Mouse (Mus musculus) cerebellum, postnatal 14 days (tissue): ENCODE data around the gene Apba2.

Experiments used
- DNase-seq, 2 experiments: peaks; one replicate each; pipeline ENCODE4 v3.0.0; 2021; ENCODE audit warnings: mixed read lengths in 2 of 2

Gene Apba2

DNA sequence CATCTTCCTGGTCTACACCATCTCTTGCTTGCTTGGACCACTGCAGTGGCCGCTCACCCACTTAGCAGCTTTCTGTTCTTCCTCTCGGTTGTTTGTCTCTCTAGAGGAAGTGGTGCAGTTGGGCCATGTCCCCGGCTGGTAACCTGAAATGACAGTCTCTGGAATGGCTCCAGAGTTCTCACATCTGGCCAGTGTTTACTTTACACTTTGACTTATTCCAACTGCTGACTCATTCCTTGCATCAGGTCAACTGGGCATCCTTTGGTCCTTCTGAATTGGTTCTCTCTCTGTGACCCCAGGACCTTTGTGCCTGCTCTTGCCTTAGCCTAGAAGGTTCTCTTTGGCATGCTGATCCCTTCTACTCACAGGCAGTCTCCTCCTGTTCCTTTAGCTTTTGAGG lies 227.3 kb downstream of the Apba2 start:
- DNase-seq = no peak

- DNase-seq = peak; percentile 92 to 95
Observed at GRCm38 (mm10) chr7:64729785-64730184, 228.3 kb downstream of the Apba2 start.

DNA sequence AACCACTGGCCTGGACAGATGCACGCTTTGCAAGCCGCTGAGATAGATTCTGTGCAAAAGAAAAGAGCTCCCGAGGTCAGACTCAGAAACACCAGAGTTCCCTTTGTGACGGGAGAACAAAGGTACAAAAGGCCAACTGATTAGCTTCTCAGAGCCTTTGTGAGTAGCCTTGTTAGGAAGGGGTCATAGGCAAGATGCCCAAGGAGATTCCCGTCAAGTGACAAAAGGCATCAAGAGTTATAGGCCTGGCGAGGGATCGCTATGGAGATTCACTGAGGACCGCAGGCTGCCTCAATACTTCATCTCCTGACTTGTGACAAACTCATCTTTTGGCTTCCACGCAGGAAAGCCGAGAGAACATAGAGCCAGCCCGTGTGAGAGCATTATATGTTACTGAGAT lies 237.6 kb downstream of the Apba2 start:
- DNase-seq = no peak

- DNase-seq = peak; percentile 93 to 97
Observed at GRCm38 (mm10) chr7:64741333-64742307, 240.1 kb downstream of the Apba2 start.

GRCm38 (mm10) chr7:64743610-64744009 lies 242.1 kb downstream of the Apba2 start:
- DNase-seq = no peak

DNA sequence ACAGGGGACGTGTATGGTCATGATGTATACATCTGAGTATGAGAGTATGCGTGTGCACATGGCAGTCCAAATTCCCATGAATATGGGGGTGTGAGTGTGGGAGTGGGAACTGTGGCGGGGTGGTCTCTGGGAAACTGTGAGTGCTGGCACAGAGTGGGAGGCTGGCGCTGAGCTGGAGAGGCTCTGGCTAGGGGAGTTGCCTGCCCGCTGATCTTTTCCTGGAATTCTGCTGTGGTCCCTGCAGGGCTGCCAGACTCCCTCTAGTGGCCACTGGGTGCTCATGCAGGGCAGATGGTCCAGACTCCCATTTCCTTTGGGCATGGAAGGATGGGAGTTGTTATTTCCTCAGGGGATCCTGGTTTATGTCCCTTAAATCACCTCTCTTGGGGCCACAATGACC lies 250.0 kb downstream of the Apba2 start:
- DNase-seq = peak; percentile 77 to 81

DNA sequence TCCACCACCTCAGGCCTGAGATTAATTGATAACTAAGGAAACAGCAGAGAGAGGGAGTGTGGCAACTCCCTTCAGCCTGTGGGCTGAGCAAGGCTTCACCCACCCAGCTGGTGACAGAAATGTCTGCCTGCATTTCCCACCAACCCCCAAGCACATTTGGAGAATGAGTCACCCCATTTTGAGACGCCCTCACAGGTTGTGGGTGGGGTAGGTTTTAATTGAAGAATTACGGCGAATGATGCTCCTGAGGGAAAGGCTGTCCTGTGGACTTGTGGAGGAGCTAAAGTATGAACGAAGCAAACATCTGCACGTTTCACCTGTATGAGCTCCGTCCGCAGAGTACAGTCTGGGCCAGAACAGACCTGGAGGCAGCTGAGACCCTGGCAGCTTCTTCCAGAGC lies 250.6 kb downstream of the Apba2 start:
- DNase-seq = no peak

- DNase-seq = no peak
Observed at GRCm38 (mm10) chr7:64753678-64754077, 252.2 kb downstream of the Apba2 start.

DNA sequence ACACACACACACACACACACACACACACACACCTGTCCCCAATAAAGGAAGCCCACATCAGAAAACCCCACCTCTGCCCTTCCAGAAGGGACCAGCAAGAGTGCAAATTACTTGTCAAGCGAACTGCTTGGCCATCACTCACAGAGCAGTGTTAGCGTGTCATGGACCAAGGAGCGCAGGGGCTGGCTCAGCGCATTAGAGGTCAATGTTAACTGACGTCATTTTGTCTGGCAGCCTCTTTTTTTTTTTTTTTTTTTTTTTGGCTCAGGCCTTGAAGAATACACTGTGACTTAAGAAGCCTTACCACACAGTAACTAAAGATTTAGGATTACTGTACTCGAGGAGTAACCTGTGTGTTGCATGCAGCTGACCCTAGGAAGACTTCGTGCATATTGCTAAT lies 252.7 kb downstream of the Apba2 start:
- DNase-seq = no peak

DNA sequence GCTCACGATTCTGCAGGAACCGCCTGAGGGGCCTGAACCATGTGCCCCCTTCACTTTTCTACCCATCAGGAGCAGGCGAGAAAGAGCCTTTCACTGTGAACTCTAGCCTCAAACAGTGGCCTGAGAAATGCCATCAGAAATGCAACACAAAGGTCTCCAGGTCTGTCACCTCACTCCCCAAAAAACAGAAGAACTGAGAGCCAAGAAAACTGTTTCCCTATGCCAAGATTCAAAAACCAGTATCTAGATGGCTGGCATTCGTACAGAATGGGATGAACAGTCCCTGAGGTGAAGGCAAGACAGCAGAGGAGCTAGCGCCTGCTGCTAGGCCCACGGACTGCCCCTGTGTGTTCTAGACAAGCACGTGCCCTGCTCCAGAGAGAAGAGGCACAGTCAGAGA lies 253.6 kb downstream of the Apba2 start:
- DNase-seq = no peak

- DNase-seq = no peak
Observed at GRCm38 (mm10) chr7:64765595-64765994, 264.1 kb downstream of the Apba2 start.

- DNase-seq = no peak
Observed at GRCm38 (mm10) chr7:64769768-64770167, 268.3 kb downstream of the Apba2 start.

GRCm38 (mm10) chr7:64770779-64771390 lies 269.4 kb downstream of the Apba2 start:
- no peak for DNase-seq

DNA sequence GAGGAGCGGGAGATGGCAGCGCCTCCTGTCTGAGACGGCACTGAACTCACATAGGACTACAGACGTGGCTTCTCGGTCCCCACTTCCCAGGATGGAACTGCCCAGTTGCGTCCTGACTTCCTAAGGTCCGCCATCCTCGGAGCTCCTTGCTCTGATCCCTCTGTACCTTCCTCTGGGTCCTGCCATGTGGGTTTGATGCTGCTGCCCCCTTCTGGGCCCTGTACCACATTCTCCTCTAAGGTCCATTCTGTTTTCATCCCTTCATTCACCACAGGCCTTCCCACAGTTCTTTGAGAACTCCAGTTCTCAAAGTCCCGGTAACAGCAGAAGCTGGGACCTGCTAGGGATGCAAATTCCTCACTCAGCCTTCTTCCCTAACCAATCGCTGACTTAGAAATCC lies 272.0 kb downstream of the Apba2 start:
- no peak for DNase-seq

- DNase-seq = no peak
Observed at GRCm38 (mm10) chr7:64776708-64777489, 275.4 kb downstream of the Apba2 start.

GRCm38 (mm10) chr7:64779501-64779900 lies 278.0 kb downstream of the Apba2 start:
- no peak for DNase-seq

- no peak for DNase-seq
Observed at GRCm38 (mm10) chr7:64785040-64785439, 283.5 kb downstream of the Apba2 start.

DNA sequence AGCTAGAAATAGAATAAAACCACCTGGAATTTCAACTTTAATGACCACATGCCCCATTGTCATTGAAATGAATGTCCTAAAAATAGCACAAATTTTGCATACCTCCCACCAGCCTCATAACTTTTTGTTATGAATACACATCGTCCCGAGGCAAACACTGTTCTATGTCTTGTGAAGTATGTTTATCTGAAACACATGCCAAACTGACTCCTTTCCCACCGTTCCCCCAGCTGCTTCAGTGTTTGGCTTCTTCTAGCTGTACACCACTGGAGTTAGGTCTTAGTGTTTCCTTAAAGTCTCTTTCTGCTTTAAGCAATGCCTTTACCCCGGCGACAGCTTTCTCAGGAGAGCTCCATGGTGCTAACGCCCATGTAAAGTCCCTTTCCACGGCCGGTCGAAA lies 289.6 kb downstream of the Apba2 start:
- DNase-seq = no peak

- DNase-seq = peak; percentile 88
Observed at GRCm38 (mm10) chr7:64792031-64792430, 290.5 kb downstream of the Apba2 start.

- no peak for DNase-seq
Observed at GRCm38 (mm10) chr7:64795554-64795953, 294.0 kb downstream of the Apba2 start.
